Mouse (Mus musculus) kidney, postnatal 14 days (tissue): ENCODE data around the gene Fam168b.
A peak's percentile ranks its signal among the peaks of the same experiment; 100 is the strongest.

Experiments used
- DNase-seq: peaks from one replicate; pipeline ENCODE4 v3.0.0; 2022; ENCODE audit warnings: mixed read lengths

Gene Fam168b

GRCm38 (mm10) chr1:34812407-34813247 is 30.2 kb downstream of the Fam168b start:
- DNase-seq: no peak

- DNase-seq: no peak
Measured at GRCm38 (mm10) chr1:34811581-34811980, 31.3 kb downstream of the Fam168b start.

GRCm38 (mm10) chr1:34811035-34811434 is 31.8 kb downstream of the Fam168b start:
- DNase-seq: no peak

- no peak for DNase-seq
Measured at GRCm38 (mm10) chr1:34810293-34810692, 32.6 kb downstream of the Fam168b start.

- DNase-seq: peak; percentile 14
Measured at GRCm38 (mm10) chr1:34808445-34808844, 34.4 kb downstream of the Fam168b start.

GRCm38 (mm10) chr1:34805931-34806520 is 36.8 kb downstream of the Fam168b start:
- no peak for DNase-seq

- DNase-seq: no peak
Measured at GRCm38 (mm10) chr1:34804863-34805262, 38.0 kb downstream of the Fam168b start.

- no peak for DNase-seq
Measured at GRCm38 (mm10) chr1:34802290-34802642, 40.6 kb downstream of the Fam168b start.

GRCm38 (mm10) chr1:34801616-34802289 is 41.1 kb downstream of the Fam168b start:
- DNase-seq: peak; percentile 73

GRCm38 (mm10) chr1:34799140-34799539 is 43.7 kb downstream of the Fam168b start:
- no peak for DNase-seq

GRCm38 (mm10) chr1:34793304-34794300 is 49.3 kb downstream of the Fam168b start:
- no peak for DNase-seq

GRCm38 (mm10) chr1:34783538-34784161 is 59.2 kb downstream of the Fam168b start:
- DNase-seq: no peak

- DNase-seq: no peak
Measured at GRCm38 (mm10) chr1:34775870-34776269, 67.0 kb downstream of the Fam168b start.

GRCm38 (mm10) chr1:34768875-34769274 is 74.0 kb downstream of the Fam168b start:
- DNase-seq: no peak

- DNase-seq: no peak
Measured at GRCm38 (mm10) chr1:34767851-34768250, 75.0 kb downstream of the Fam168b start.

- no peak for DNase-seq
Measured at GRCm38 (mm10) chr1:34766899-34767298, 76.0 kb downstream of the Fam168b start.
